Mouse (Mus musculus) heart, embryonic 10.5 days (tissue): ENCODE results near the gene Grm8. TPM values are rescaled to one million over a fixed set of nuclear protein-coding genes. Genes with fewer than 3 reads are reported as not detected.

ENCODE experiments used
- DNase-seq: peaks from one replicate; pipeline ENCODE4 v3.0.0-alpha.2; 2017; ENCODE audit warnings: low spot score
- H3K27ac ChIP-seq: fragments of 300-500 bp; sonication (generic); 2 replicates; pipeline ENCODE4 v1.5.1; 2016; ENCODE audit warnings: mild to moderate bottlenecking
- H3K27me3 ChIP-seq: fragments of 300-500 bp; sonication (generic); 2 replicates; pipeline ENCODE4 v1.6.1; 2016; ENCODE audit warnings: mild to moderate bottlenecking; ENCODE audit not compliant: poor library complexity, insufficient read depth, severe bottlenecking
- H3K36me3 ChIP-seq: fragments of 300-500 bp; sonication (generic); 2 replicates; pipeline ENCODE4 v1.6.1; 2016; ENCODE audit warnings: mild to moderate bottlenecking, moderate library complexity
- H3K4me1 ChIP-seq: fragments of 300-500 bp; sonication (generic); 2 replicates; pipeline ENCODE4 v1.6.1; 2016; ENCODE audit warnings: mild to moderate bottlenecking
- H3K4me3 ChIP-seq: fragments of 300-500 bp; sonication (generic); 2 replicates; pipeline ENCODE4 v1.5.1; 2016; ENCODE audit warnings: mild to moderate bottlenecking, moderate library complexity
- H3K9me3 ChIP-seq: fragments of 300-500 bp; sonication (generic); 2 replicates; pipeline ENCODE4 v1.6.1; 2016; ENCODE audit warnings: mild to moderate bottlenecking, moderate library complexity
- WGBS: fragments of 180-500 bp; shearing (Covaris S2); methylation state at CpG from one replicate; pipeline ENCODE4 v1.1.7; 2016; 5-methylcytosine and 5-hydroxymethylcytosine counted together
- polyA plus RNA-seq: library from polyadenylated mRNA; unstranded; fragments of >200 nt; fragmentation: Nextera tagmentation; extraction: Ambion mirVana; gene quantifications from 2 replicates; pipeline ENCODE4 v1.2.1, GENCODE M21; 2016

The Grm8 gene
- polyA plus RNA-seq, 1 experiment from 2014 or later: 0.16 TPM

- Histone ChIP-seq H3K4me1 (no peaks in the 10 kb centered on the region), H3K9me3 (no peaks in the 10 kb centered on the region), H3K36me3 (no peaks in the 10 kb centered on the region), H3K27me3 (no peaks in the 10 kb centered on the region), H3K27ac (no peak overlapping the region), H3K4me3 (no peak overlapping the region)
- DNase-seq: no peak
- 88% methylated on average over 2 of the region's 2 CpGs for WGBS
Observed at GRCm38 (mm10) chr6:27997250-27997649, 137.7 kb downstream of the Grm8 start.

DNA sequence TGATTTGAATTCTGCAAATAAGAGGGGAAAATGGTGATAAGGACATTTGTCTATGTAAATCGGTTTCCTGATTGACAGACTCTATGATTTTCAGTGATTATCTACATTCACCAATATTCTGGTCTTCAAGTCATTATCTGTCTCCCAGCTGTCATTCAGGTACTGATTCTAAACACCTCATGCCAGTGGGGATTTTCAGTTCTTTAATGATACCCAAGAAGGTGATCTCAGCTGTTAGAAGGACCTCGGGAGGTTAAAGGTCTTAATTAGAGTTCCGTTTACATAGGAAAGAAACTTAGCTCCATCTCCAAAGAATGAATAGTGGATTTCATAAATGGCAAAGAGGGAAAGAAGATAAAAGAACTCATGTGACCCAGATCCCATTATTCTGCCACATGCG is 143.7 kb downstream of the Grm8 start:
- H3K4me3 ChIP-seq: no peak overlapping the region
- H3K36me3 ChIP-seq: no peaks in the 10 kb centered on the region
- no peaks in the 10 kb centered on the region for H3K27me3 ChIP-seq
- H3K4me1 ChIP-seq: no peaks in the 10 kb centered on the region
- H3K9me3 ChIP-seq: no peaks in the 10 kb centered on the region
- no peak overlapping the region for H3K27ac ChIP-seq
- no peak for DNase-seq
- WGBS: 78% methylated on average over 4 of the region's 4 CpGs

- Histone ChIP-seq H3K4me1 (no peaks in the 10 kb centered on the region), H3K4me3 (no peak overlapping the region), H3K27ac (no peak overlapping the region), H3K27me3 (no peaks in the 10 kb centered on the region), H3K36me3 (no peaks in the 10 kb centered on the region), H3K9me3 (no peaks in the 10 kb centered on the region)
- no peak for DNase-seq
- 78% methylated on average over 3 of the region's 3 CpGs for WGBS
Observed at GRCm38 (mm10) chr6:27982598-27982997, 152.4 kb downstream of the Grm8 start.

DNA sequence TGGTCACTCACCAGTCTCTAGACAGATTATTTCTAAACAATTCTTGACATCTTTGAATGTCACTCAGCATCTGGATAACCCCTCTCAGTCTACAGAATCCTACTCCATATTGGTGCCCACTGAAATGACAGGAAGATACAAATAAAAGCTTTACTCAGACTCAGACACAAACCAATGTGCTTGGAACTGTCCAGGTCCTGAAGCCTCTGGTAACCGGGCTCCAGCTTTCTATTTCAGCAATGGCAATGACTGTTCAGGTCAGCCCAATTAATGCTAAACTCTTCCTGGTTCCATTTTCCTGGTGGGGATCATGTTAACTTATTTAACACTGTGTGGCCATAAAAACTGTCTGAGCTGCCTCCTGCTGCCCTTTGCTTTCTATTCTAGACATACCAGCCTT is 153.0 kb downstream of the Grm8 start:
- H3K9me3 ChIP-seq: no peaks in the 10 kb centered on the region
- no peak overlapping the region for H3K4me3 ChIP-seq
- H3K27me3 ChIP-seq: no peaks in the 10 kb centered on the region
- DNase-seq: no peak
- H3K27ac ChIP-seq: no peak overlapping the region
- H3K36me3 ChIP-seq: no peaks in the 10 kb centered on the region
- 28% methylated on average over 1 of the region's 1 CpGs for WGBS
- no peaks in the 10 kb centered on the region for H3K4me1 ChIP-seq

DNA sequence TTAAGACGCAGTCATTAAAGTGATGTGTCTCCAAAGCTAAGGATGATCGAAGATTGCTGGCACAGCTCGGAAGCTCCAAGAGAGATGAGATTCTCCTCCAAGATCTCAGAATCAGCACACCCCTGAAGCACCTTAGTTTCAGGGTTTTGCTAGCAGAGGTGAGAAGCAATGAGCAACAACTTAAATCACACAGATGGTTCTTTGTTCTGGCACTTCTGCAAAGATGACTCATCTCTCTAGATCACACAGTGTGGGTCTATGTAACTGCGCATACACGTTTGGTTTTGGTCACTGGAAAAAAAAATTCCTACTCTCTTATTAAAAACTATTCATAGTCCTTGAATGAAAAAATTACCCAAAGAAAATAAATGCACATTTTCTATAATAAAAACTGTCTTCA is 157.6 kb downstream of the Grm8 start:
- no peaks in the 10 kb centered on the region for H3K9me3 ChIP-seq
- 80% methylated on average over 5 of the region's 5 CpGs for WGBS
- H3K4me1 ChIP-seq: no peaks in the 10 kb centered on the region
- DNase-seq: no peak
- no peak overlapping the region for H3K27ac ChIP-seq
- no peak overlapping the region for H3K4me3 ChIP-seq
- no peaks in the 10 kb centered on the region for H3K27me3 ChIP-seq
- H3K36me3 ChIP-seq: no peaks in the 10 kb centered on the region

DNA sequence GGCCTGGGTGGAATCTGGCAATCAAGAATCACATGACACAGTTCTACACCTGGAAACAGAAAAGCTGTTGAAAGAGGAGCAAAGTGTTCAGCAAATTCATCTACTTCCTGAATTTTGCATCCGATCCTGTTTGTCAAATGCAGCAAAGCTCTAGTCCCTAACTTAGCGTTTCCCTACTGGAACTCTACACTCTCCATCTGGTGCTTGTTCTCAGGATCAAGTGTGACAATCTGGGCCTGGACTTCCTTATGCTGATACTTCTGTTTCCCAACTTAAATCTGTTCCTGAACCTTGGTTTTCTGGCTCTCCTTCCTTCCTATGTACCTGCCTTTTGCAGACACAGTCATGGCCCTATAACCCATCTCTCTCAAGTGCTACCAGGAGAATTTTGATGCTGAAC is 166.1 kb downstream of the Grm8 start:
- H3K4me3 ChIP-seq: no peak overlapping the region
- H3K27me3 ChIP-seq: no peaks in the 10 kb centered on the region
- WGBS: 82% methylated on average over 2 of the region's 2 CpGs
- no peak overlapping the region for H3K27ac ChIP-seq
- DNase-seq: no peak
- no peaks in the 10 kb centered on the region for H3K9me3 ChIP-seq
- H3K36me3 ChIP-seq: no peaks in the 10 kb centered on the region
- no peaks in the 10 kb centered on the region for H3K4me1 ChIP-seq

- 88% methylated on average over 3 of the region's 3 CpGs for WGBS
- H3K36me3 ChIP-seq: no peaks in the 10 kb centered on the region
- H3K4me3 ChIP-seq: no peak overlapping the region
- no peak overlapping the region for H3K27ac ChIP-seq
- H3K4me1 ChIP-seq: no peaks in the 10 kb centered on the region
- H3K27me3 ChIP-seq: no peaks in the 10 kb centered on the region
- H3K9me3 ChIP-seq: no peaks in the 10 kb centered on the region
- DNase-seq: no peak
Observed at GRCm38 (mm10) chr6:27967037-27967436, 167.9 kb downstream of the Grm8 start.

DNA sequence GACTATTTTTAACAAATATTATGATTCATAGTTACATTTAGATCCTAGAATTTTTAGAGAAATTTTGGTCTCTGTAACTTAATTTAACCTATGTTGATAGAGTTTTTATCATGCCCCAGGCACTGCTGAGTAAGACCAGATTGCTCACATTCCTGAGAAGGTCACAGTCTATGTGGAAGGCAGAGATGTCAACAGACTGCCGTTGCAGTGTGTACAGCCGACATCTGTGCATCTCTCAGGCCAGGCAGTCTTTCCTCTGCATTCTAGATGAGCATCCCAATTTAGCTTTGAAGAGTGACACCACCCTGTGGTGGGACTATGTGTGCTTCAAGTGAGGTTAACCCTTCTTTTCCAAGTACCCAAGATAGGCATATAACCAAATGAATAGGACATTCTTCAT is 169.7 kb downstream of the Grm8 start:
- Histone ChIP-seq H3K27me3 (no peaks in the 10 kb centered on the region), H3K4me1 (no peaks in the 10 kb centered on the region), H3K9me3 (no peaks in the 10 kb centered on the region), H3K4me3 (no peak overlapping the region), H3K36me3 (no peaks in the 10 kb centered on the region), H3K27ac (no peak overlapping the region)
- WGBS: 8% methylated on average over 2 of the region's 2 CpGs
- DNase-seq: no peak

- Histone ChIP-seq H3K36me3 (no peaks in the 10 kb centered on the region), H3K27ac (no peak overlapping the region), H3K27me3 (no peaks in the 10 kb centered on the region), H3K4me1 (no peaks in the 10 kb centered on the region), H3K9me3 (no peaks in the 10 kb centered on the region), H3K4me3 (no peak overlapping the region)
- 81% methylated on average over 1 of the region's 1 CpGs for WGBS
- DNase-seq: no peak
Observed at GRCm38 (mm10) chr6:27963887-27964286, 171.1 kb downstream of the Grm8 start.

- no peaks in the 10 kb centered on the region for H3K27me3 ChIP-seq
- H3K9me3 ChIP-seq: no peaks in the 10 kb centered on the region
- H3K27ac ChIP-seq: no peak overlapping the region
- no peak for DNase-seq
- H3K36me3 ChIP-seq: no peaks in the 10 kb centered on the region
- H3K4me3 ChIP-seq: no peak overlapping the region
- H3K4me1 ChIP-seq: no peaks in the 10 kb centered on the region
- 83% methylated on average over 6 of the region's 6 CpGs for WGBS
Observed at GRCm38 (mm10) chr6:27956278-27956857, 178.6 kb downstream of the Grm8 start.

- Histone ChIP-seq H3K4me1 (no peaks in the 10 kb centered on the region), H3K4me3 (no peak overlapping the region), H3K27me3 (no peaks in the 10 kb centered on the region), H3K27ac (no peak overlapping the region), H3K9me3 (no peaks in the 10 kb centered on the region), H3K36me3 (no peaks in the 10 kb centered on the region)
- DNase-seq: no peak
- 81% methylated on average over 5 of the region's 5 CpGs for WGBS
Observed at GRCm38 (mm10) chr6:27951433-27951832, 183.5 kb downstream of the Grm8 start.

DNA sequence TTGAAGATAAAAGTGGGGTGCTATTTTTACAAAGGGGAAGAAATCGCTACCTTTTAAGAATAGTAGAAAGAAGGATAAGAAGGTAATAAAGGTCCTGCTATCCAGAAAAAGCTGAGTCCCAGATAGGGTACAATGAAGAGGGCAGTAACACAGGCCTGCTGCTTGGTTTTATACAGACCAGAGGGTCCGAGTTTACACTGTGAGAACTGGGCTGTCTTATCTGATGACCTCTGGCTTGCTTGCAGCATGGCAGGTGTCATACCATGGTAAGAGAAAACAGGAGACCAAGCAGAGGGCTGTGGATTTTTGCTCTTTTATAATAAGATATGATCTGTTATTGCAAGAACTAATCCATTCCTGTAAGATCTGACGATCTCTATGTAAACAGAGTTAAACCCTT is 206.9 kb downstream of the Grm8 start:
- Histone ChIP-seq H3K36me3 (no peaks in the 10 kb centered on the region), H3K4me1 (no peaks in the 10 kb centered on the region), H3K4me3 (no peak overlapping the region), H3K9me3 (no peaks in the 10 kb centered on the region), H3K27me3 (no peaks in the 10 kb centered on the region), H3K27ac (no peak overlapping the region)
- no peak for DNase-seq
- 62% methylated on average over 3 of the region's 3 CpGs for WGBS

GRCm38 (mm10) chr6:27913281-27913680 is 221.7 kb downstream of the Grm8 start:
- Histone ChIP-seq H3K4me3 (no peak overlapping the region), H3K27me3 (no peaks in the 10 kb centered on the region), H3K9me3 (no peaks in the 10 kb centered on the region), H3K36me3 (no peaks in the 10 kb centered on the region), H3K27ac (no peak overlapping the region), H3K4me1 (no peaks in the 10 kb centered on the region)
- WGBS: 63% methylated on average over 1 of the region's 1 CpGs
- no peak for DNase-seq

DNA sequence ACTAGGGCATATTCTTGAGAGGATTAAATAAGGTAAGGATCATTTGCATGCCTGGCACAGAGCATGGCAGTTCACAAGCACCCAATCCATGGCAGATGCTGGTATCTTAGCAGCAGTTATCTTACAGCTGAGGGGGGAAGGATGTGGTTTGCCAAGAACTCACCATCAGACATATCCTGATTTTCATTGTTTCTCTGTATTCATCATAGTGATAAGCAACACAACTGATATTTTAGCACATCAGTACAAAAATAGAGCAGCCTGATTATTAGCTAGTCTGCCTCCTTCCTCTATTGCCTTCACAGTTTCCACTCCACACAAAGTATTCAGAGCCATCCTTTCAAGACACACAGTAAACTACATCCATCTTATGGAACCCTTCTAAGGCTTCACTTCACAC is 230.6 kb downstream of the Grm8 start:
- no peak for DNase-seq
- Histone ChIP-seq H3K27ac (no peak overlapping the region), H3K36me3 (no peaks in the 10 kb centered on the region), H3K4me3 (no peak overlapping the region), H3K4me1 (no peaks in the 10 kb centered on the region), H3K9me3 (no peaks in the 10 kb centered on the region), H3K27me3 (no peaks in the 10 kb centered on the region)
